ENCODE assay signal across 17 mouse cellular contexts in the genomic region with DNA sequence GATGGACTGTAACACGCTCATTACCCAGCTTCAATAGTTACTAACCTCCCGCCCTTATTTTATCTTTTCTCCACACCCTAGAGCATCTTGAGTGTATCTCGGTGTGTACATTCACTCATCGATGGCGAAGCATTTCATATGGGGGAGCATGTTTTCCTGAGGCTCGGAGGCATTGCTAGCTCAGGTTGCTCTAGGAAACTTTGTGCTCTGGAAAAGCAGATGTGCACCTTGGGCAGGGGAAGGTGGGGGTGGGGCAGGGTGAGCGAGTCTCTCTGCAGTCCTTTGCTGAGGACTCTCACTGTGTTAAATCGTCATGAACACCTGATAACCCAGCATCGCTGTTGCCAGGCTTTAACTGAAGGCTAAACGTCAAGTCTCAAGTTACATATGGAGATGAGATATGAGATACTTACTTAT. TPM values are rescaled to one million over a fixed set of nuclear protein-coding genes. Genes with fewer than 3 reads are reported as not detected.
A peak's percentile ranks its signal among the peaks of the same experiment; 100 is the strongest.
DNase-seq lines count a peak whose midpoint lies in the region; ATAC-seq lines count a peak whose summit lies in the region.
"Had no signal": no experiment of that assay in that cellular context is flagged by ENCODE, and none has a peak within 500 bp of the region (broad histone marks: within the 10 kb centered on the region; RNA-seq: fewer than 3 reads in every experiment).

No protein-coding gene starts in this region.

- no peaks in the 10 kb centered on the region for H3K27me3 ChIP-seq in heart, embryonic 13.5 days (replicated peaks)
- H3K27me3 ChIP-seq: embryonic facial prominence, embryonic 12.5 days; limb, embryonic 13.5 days had no signal

- H3K27ac ChIP-seq in heart, embryonic 13.5 days (replicated peaks), result no peak overlapping the region
- H3K27ac ChIP-seq: embryonic facial prominence, embryonic 12.5 days; hindbrain, embryonic 14.5 days; limb, embryonic 13.5 days had no signal

- WGBS in heart, embryonic 13.5 days, result 45% methylated on average over 10 of the region's 10 CpGs

- no peak for DNase-seq in heart, adult 8-10 months (ENCODE audit: low spot score)
- DNase-seq in c-Kit-negative CD71-positive TER-119-positive erythroid progenitor cells, embryonic 14.5 days (ENCODE audit: low read depth, low spot score), result peak; percentile 69
- DNase-seq in liver, result peak; percentile 79
- DNase-seq in gastrocnemius, postnatal 14 days, result no peak
- DNase-seq in frontal cortex, postnatal 14 days (ENCODE audit: low spot score in 2 of 2), result no peak
- DNase-seq: adrenal gland, postnatal 36 days; cerebellum, adult 11 months; gastrocnemius, postnatal 36 days; kidney, adult 11 months; kidney, postnatal 10 days; thymus, adult 18-20 months had no signal

- H3K4me1 ChIP-seq in heart, embryonic 13.5 days, result peaks cover 46% of the 10 kb centered on the region

- H3K9me3 ChIP-seq in heart, embryonic 13.5 days, result no peaks in the 10 kb centered on the region
- H3K9me3 ChIP-seq: embryonic facial prominence, embryonic 12.5 days; forebrain, embryonic 10.5 days; limb, embryonic 13.5 days had no signal

- no peak for ATAC-seq in heart, embryonic 13.5 days (ENCODE audit: extremely low read depth, insufficient number of reproducible peaks, low FRiP score, low TSS enrichment)
- ATAC-seq in megakaryocyte progenitor cell, adult 5-6 weeks (replicated peaks; ENCODE audit: poor library complexity), result peak; percentile 59

- intact Hi-C loops in gastrocnemius, postnatal 14 days (cut with DNase I; ENCODE audit: low total_unique reads), result no loop called here

- H3K4me3 ChIP-seq in heart, embryonic 13.5 days, result no peak overlapping the region
- H3K4me3 ChIP-seq: embryonic facial prominence, embryonic 12.5 days; forebrain, embryonic 10.5 days; limb, embryonic 13.5 days had no signal

- peaks cover 26% of the 10 kb centered on the region for H3K36me3 ChIP-seq in heart, embryonic 13.5 days

- no peak overlapping the region for H3K9ac ChIP-seq in heart, embryonic 13.5 days
- H3K9ac ChIP-seq: embryonic facial prominence, embryonic 12.5 days; hindbrain, embryonic 14.5 days; limb, embryonic 13.5 days had no signal

- H3K4me2 ChIP-seq in heart, embryonic 13.5 days, result 0 out of 2 replicates have a peak overlapping the region, but pooled peaks have one; percentile 18
- H3K4me2 ChIP-seq: embryonic facial prominence, embryonic 12.5 days; hindbrain, embryonic 14.5 days; limb, embryonic 13.5 days had no signal

RNA-seq across cellular contexts. Expression of gene Mboat2, which starts 48.9 kb away (rescaled TPM):
- 27.7 and 30.5 TPM in 2 replicates for polyA plus RNA-seq in heart, embryonic 13.5 days (2015; fragmentation: Nextera tagmentation; extraction: Ambion mirVana)
- 10 to 100 TPM in 2 of 4 experiments, 1 to 10 TPM in 2; 9.6 to 13.6 (median 9.9) TPM for total RNA-seq in heart, adult 8-10 months (2022)
- total RNA-seq in megakaryocyte progenitor cell, adult 5-6 weeks (2015), result 2.7 TPM in 2 replicates
- total RNA-seq in megakaryocyte progenitor cell, adult 5-6 weeks (2017), result 1.8 and 7.7 TPM in 2 replicates
- total RNA-seq in gastrocnemius, postnatal 14 days (2021), result 1 to 10 TPM; 7.2 to 7.7 TPM

Comparison
In these comparisons a context has a peak if more than half of its experiments do, and no peak if none do; other contexts are left out.
1. DNase-seq: peak in c-Kit-negative CD71-positive TER-119-positive erythroid progenitor cells, embryonic 14.5 days (single experiment) and liver (single experiment); none in heart, adult 8-10 months (single experiment), gastrocnemius, postnatal 14 days (single experiment) and frontal cortex, postnatal 14 days (0 of 2).